Mouse (Mus musculus) B cell, adult 2 months (primary cell): ENCODE results near the gene Thsd7b.
"Not testable (repeated sequence)": the region's sequence is repeated elsewhere in the genome, so short reads cannot be mapped to it uniquely, and the experiment has no call there.

Experiments used
- DNase-seq, 2 experiments: peaks; one replicate each; pipeline ENCODE4 v3.0.0; 2022

Gene Thsd7b

DNA sequence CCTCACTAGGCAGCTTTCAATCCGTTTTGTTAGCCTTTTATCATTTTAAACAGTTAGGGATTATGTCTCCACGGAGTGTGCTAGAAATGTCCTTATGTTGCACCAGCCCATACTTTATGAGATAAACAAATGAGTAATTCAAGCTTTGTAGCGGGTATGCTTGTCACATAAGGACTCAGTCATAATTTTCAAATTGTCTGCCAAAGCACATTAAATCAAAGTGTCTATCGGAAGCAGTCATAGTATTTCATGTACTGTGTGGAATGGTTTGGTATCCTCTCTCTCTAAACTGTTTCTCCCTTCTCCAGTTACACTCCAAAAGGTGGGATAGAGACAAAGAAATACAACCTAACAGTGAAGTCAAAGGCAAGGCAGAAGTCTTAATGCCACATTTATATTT lies 601.3 kb downstream of the Thsd7b start:
- no peak for DNase-seq

DNA sequence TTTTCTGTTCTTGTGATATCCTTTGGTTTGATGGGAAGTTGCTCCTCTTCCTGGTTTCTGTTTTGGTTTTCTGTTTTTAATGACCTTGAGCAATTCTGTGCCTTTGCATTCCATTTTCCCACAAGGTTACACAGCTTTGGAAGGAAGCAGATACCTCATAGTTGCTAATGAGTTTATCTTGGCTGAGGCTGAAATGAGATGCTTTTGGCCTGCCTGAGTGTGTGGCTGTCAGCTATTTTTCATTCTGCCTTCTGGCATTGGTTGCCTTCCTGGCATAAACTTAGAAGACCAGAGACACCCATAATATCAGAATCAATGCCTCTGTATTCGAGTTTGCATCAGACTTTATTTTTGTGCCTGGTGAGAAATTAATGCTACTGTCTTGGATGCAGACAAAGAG lies 614.8 kb downstream of the Thsd7b start:
- DNase-seq, result no peak

DNA sequence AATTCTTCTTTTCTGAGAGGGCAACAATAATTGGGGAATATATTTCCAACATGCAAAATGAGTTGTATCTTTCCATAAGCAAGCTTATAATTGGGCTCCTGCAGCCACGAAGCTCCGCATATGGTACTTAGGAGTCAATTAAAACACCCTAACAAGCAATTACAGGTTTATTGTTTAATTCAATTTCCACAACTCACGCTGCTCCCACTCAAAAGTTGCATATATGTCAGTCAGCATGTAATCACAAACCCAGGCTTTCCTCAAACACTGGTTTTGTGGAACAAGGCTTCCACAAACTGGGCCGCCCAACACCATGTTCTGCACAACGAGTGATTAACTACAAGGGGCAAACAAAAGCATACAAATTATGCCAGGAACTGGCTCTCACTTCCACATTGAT lies 625.0 kb downstream of the Thsd7b start:
- DNase-seq, result no peak

DNA sequence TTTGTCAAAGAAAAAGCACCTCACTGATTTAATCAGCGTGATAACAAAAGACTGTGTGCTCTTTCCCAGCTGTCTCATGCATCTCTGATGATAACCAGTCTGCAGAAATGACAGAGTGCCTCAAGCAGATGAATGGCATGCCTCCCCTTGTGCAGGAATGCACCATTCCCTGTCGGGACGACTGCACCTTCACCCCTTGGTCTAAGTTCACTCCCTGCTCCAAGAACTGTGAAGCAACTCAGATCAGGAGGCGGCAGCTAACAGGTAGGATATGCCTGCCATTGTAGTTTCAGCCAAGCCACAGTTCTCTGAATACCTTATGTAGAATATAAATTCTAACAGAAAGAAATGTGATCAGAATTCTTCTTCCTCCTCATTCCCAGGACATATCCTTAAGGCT lies 642.4 kb downstream of the Thsd7b start:
- DNase-seq, result no peak

DNA sequence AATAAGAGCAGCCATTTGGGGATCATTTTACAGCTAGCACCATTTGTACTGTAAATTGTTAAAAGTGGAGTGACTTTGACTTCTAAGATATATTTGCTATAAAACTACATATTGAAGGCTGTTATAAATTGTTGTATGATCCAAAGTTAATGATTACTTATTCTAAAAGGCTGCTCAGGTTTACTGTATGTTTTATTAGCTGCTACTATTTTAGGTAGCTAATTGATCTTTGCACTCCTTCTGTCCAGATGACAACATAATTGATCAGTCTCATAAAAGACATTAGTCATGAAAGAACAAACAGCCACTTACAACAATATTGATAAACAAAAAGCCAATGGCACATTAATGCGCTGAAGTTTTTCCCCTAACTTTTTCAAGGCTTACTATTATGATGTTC lies 644.5 kb downstream of the Thsd7b start:
- no peak for DNase-seq

DNA sequence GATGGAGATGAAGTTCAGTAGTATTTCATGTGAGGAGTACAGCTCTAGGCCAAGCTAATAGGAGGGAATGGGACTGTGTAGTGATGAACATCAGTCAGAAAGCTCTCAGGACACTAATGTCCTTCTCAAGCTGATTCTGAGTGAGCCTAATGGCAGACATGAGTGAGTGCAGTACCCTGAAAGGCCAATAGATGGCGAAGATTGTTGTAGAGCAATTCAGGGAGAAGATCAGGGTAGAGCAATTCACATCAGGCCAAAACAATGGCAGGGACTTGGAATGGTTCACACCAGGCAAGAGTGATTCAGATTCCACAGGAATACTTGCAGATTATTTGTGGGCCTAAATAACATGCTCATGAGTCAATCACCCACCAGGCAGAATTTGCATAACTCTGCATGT lies 646.3 kb downstream of the Thsd7b start:
- peak; percentile 5 to 13 for DNase-seq

DNA sequence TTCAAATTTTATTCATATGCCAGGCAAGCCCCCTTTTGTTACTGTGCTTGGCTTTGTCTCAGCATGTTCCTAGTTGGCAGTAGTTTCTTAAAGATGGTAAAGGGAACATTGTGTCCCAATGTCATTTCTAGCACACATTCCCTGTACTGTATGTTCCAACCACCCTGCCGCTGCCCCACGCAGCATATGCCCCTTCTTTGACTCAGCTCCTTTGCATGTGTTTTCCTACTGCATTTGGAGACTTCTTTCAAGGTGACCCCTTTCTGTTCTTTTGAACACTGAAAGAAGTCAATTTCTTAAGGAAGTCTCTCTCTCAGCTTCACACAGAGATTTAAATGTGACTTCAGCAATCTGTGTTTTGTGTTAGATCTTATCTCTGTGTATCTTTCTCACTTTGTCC lies 657.9 kb downstream of the Thsd7b start:
- no peak for DNase-seq

DNA sequence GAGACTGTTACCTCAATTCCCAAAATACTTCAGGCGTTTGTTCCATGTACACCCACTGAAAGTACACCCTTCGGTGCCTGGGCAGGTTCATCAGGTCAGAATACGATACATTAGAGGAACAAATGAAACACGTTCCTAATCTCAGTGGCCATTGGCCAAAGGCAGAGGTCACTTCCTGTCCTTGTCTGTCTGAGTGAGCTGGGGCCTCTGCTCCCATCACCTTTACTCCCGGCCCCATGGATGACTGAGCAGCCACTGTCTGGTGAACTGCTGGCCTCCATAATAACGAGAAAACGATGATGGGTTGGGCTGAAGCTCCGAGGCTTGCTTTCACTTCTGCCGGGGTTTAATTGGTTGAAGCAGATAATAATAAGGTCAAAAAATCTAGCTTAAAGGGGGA lies 670.0 kb downstream of the Thsd7b start:
- no peak for DNase-seq

DNA sequence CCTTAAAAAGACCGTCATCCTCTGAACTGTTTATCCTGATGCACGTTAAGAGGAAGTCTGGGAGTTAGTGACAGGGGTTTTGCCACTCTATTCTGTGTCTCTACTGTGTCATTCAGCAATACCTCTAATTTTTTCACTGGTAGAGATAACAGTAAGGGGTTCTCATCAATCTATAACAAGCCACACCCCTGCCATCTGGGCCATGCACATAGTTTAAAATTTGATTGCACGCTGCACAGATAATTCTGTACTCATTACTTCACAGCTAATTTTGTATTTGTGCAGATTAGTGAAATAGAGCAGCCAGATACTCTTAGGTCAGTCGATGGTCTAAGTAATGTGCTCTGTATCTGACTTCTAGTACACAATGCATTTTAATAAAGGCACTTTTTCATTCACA lies 673.9 kb downstream of the Thsd7b start:
- no peak for DNase-seq

DNA sequence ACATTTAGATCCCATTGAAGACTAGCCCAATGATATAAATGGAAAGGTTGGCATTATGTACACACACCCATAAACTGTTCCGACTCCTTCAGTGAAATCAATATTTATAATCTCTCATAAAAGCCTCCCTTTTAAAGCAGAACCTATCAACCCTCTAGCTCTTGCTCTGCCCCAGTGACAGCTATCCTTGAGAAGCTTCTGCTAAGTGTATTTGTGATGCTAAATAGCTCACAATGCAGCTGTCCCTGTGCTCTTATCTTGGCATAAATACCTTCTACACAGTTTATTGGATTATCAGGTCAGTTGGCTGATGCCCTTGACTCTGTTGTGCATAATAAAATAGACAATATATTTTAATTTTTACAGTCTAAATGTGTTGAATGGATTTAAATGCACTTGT lies 682.4 kb downstream of the Thsd7b start:
- DNase-seq, result no peak

DNA sequence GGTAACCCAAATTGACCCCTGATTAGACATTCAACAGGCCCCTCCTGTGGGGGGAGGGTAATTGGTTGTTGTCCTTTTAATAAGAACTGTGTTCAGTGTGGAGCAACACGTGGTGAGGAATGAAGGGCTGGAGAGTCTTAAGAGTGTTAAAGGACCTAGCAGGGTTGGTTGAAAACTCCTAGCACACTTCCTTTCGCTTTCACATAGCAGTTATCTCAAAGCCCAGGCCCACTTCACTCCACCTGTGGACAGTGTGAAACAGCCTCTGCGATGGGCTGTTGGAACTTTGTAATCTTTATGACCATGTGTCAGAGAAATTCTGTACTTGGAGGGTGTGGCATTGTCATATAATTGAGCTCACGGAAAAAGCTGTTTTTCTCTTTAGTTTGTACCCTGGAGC lies 683.5 kb downstream of the Thsd7b start:
- DNase-seq, result no peak

DNA sequence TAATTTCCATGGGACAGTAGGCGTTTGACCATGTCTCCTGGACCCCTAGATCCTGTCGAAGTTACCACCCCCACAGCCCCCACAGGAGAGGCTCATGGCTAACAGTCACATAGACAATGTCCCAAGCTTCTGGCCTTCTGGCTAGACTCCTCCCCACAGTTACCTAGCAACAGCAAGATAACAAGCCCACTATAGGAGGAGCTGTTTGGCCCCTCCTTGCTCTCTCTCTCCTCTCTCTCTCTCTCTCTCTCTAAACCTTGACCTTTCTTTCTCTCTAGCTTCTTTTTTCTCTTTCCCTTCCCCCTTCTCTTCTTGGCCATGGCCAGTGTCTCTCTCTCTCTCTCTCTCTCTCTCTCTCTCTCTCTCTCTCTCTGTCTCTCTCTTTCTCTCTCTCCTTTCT lies 686.2 kb downstream of the Thsd7b start:
- not testable (repeated sequence) for DNase-seq

DNA sequence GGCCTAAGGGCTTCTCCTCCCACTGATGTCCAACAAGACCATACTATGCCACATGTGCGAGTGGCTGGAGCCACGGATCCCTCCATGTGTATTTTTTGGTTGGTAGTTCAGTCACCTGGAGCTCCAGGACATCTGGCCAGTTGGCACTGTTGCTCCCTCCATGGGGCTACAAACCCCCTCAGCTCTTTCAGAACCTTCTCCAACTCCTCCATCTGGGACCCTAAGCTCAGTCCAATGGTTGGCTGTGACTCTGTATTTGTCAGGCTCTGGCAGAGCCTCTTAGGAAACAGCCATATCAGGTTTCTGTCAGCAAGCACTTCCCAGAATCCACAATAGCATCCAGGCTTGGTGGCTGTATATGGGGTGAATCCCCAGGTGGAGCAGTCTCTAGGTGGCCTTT lies 690.1 kb downstream of the Thsd7b start:
- DNase-seq, result no peak

DNA sequence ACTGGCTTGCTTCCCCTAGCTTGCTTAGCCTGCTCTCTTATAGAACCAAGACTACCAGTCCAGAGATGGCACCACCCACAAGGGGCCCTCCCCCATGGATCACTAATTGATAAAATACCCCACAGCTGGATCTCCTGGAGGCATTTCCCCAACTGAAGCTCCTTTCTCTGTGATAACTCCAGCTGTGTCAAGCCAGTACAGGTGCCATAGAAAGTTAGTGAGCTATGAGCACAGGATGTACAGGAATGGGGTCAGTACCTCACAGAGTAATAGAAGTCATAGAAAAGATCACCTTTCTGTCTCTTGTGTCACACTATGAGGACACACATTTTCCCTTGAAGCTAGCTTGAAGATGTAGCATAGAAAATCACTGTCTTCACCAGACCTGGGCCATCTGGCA lies 716.1 kb downstream of the Thsd7b start:
- DNase-seq, result not testable (repeated sequence)

DNA sequence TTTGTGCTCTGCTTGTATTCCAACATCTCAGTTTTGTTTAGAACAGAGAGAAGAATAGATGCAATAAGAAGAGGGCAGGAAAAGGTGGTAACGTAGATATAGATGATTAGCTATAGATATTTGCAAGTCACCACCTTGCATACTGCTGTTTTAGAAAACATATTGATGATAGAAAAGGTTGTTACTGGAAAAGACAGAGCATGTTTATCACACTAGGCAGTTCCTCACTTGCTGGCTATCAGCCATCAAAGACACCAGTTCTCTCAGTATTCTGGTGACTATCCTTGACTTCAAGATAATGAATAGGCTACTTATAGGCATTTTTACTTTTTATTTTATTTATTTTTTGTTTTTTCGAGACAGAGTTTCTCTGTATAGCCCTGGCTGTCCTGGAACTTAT lies 717.7 kb downstream of the Thsd7b start:
- no peak for DNase-seq

DNA sequence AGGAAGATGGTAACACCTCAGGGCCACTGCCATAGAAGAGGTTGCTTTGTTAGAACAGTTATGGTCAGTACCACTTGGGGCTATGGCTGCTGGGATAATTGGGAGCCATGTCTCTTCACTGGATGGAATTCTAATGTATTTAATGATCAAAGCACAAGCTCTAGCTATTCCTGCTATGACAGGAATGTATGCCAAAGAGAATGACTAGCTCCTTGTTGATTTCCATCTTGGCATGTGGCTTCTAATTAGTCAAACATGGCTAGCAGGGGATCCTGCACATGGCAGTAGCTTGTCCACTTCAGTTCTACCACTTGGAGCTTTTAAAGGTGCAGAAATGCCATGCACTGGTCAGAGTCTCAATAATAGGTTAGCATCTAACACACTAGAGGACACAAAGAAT lies 781.9 kb downstream of the Thsd7b start:
- DNase-seq, result no peak

DNA sequence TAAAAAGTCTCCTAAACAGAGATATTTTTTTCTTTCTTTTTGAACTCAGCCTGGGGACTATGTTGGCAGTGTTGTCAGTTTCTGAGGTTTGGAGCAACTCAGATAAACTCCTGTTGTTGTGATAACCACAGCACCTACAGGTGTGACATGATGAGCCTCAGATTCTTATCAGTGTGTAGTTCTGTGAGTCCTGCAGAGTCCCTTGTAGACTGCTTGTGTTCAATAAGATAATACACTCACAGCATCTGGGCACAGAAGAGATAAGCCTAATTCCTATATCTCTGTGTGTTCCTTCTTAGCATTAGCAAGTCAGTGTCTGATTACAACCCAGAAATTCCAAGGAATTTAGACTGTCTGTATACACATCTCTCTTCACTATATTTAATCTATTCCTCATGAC lies 789.0 kb downstream of the Thsd7b start:
- DNase-seq, result no peak

DNA sequence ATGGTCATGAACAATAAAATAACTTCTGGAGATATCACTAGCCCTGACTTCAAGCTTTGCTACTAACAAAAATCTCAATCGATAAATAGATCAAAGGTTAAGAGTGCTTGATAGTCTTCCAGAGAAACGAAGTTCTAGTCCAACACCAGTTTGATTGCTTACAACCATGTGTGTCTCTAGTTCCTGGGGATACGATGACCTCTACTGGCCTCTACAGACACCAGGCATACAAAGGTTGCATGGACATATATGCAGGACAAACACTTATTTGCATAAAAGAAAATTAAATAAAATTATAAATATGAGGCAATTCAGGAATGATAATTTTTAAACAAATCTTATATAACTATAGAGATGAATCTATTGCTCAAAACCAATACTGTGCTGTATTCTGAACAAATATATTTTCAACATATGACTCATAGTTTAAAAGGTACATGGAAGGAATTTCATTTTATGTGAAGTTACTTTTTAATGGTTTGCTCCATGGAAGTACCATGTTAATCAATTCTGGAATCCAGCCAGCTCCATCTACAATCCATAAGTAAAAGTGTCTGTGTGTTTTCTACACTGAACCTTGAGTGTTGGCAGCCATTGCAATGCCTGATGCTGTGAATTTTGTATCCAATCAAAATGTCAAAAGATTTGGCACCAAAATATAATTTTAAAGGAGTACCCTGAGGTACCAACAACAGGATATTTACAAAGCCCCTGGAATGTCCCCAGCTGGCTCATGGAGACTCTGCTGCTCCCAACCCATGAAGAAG lies 793.3 kb downstream of the Thsd7b start:
- DNase-seq, result no peak

DNA sequence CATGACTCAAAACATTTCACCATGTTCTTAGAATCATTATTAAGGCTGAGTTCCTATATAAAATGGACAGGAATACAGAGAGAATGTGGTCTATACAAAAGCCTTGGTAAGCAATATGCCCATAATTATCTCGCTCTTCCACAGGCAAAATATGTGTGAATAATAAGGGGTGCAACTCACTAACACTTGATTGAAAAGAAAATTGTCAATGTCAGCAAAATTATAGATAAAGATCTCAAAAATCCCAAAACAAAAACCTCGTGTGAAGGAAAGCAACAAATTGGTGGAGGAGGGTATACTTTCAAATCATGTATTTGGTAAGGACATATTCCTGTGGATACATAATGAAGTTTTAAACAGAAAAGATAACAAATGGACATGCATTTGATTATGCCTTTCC lies 810.7 kb downstream of the Thsd7b start:
- DNase-seq, result no peak

DNA sequence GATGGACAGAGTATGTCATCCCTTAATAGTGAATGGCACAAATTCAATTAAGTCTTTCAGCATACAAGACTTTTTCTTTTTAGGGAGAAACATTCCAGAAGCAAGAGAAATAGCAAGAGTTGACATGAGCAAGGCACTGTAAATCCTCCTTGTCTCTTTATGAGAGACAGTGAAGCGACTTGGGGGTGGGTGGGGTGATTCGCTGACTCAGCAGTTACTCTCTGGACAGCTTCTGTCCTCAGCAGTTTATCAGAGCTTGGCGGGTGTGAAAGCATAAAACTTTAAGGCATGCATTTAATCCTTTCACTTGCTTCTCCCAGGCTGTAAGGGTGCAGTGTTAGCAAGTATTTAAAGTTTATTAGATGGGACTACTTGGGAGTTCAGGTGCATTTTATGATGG lies 812.1 kb downstream of the Thsd7b start:
- no peak for DNase-seq

DNA sequence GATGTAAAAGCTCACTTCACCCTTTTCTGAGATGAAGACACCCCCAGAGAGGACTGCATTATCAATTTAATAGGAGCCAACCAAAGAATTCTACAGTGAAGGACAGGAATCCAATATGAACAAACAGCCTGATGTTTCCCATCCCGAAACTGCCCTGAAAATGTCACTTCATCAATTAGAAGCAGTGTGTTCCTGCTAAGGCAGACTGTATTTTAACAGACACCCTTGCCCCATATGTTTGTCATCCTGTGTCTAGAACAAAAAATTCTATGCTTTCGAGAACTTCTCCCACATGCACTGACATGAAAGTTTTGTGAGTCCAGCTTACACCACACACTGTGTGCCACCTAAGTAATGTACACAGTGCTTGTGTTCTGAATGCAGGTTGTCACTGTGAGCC lies 812.8 kb downstream of the Thsd7b start:
- DNase-seq, result no peak

DNA sequence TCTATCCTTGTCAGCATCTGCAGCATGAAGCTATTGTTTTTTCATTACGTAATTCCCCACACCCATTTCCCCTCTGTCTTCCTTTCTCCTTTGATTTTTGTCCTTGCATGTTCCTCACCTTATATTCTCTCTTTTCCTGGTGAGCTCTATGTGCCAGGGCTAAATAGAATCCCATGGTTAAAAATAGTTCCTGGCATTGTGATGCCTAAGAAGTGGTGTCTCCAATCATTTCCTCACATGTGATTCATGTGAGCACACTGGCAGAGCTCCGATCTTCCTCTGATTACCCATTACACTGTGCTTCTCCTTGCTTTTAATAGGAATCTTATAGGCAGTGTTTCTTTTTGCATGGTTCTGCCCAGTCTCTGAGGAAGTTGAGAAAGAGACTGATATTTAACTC lies 826.1 kb downstream of the Thsd7b start:
- no peak for DNase-seq

DNA sequence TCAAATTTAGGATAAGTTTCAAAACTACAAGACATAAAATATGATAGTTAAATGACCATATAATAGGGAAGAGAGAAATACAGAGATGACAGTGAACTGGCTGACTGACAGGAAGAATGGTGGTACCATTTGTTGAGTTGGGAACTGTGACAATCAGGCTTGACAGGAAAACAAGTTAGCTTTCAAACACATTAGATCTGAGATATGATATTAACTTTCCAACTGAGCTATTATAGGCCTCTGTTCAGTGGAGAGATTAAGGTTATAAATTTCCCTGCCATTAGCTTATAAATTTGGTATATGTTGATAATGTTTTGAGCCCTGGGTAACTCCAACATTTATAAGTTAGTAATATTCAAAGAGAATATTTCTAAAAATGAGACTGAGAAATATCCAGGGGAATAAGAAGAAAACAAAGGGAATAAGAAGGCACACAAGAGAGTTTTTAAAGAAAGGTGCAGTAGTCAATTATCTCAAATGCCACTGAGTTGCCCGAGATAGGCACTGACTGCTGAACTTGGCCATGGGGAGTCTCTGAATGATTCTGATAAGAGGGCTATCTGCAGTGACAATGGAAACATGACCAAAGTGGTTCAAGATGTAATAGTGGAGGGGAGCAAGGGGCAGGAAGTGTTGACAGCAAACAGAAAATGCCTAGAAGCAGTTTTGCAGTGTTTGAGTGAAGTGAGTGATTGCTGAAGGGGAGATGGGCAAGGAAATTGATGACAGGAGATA lies 839.6 kb downstream of the Thsd7b start:
- DNase-seq, result no peak

DNA sequence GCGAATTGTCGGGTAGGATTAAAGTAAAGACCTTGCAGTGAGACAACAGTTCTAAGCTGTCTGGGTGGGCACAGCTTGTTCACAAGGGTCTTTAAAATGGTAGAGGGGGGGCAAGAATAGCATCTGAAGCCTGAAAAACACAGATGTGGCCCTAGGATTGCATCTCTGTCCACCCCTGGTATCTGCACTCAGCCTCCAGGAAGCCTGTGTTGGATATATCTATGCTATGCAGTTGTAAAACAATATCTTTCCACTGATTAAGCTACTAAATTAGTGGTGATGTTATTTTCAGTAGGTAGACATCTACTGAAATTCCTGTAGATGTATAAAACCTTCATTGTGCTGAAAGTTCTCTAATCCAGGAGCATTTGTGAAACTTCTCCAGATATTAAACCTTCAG lies 840.4 kb downstream of the Thsd7b start:
- DNase-seq, result no peak

DNA sequence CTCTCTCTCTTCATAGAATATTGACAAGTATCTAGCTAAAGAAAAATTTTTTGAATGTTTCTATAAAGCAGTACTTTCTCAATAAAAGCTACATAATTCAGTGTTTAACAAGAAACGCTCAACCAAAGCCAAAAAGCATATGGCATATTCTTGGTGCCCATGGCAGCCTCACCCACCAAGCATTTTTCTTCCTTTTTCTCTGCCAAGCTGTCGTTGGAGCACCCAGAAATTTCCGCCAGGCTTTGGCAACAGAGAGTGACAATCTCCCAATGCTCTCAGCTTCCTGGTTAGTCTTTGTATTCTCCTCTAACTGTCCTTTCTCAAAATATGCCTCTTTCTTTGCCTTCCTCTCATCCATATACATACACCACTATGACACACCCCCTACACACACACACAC lies 857.8 kb downstream of the Thsd7b start:
- no peak for DNase-seq
